Mouse (Mus musculus) Muller cell, postnatal 12 days (primary cell): ENCODE measurements around the gene Cybc1.

ENCODE experiments used
- DNase-seq: peaks from one replicate; pipeline ENCODE4 v3.0.0-alpha.2; 2015; ENCODE audit errors: inconsistent ontology term

The Cybc1 gene

DNA sequence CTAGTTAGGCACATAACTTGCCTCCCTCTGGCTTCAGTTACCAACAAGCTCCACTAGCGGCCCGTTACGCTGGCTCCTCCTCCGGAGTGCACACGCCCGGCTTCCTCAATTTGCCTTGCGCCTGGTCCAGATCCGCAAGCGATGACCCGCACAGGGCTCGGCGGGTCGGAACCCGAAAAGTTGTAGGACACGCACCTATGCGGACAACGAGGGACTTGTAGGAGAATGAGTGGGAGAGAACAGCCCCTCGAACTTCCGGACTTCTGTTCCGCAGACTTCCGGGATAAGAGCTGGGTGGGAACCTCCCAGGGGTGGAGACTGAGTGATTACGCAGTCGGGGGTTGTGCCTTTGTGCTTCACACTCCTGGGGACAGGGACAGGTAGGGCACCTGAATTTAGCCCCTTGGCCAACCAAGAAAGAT lies at the start of gene Cybc1:
Cybc1 (minus strand) TSS at position 305 of the 422 bp plus-strand sequence.
- peak; percentile 81 for DNase-seq

DNA sequence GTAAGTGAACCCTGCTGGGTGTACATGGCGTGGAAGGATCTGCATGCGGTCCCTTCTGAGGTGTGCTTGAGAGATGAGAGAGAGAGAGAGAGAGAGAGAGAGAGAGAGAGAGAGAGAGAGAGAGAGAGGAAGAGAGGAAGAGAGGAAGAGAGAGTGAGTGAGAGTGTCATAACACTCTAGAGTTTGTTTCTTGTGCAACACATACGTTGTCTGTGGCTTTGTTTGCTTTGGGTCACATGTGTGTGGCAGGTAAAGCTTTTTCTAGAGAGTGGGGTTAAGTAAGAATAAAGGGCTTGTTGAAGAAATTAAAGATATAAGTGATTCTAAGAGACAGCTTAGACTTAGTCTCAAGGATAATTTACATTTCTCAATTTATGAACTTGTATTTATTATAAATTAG lies 48.9 kb upstream of the Cybc1 start:
- no peak for DNase-seq

DNA sequence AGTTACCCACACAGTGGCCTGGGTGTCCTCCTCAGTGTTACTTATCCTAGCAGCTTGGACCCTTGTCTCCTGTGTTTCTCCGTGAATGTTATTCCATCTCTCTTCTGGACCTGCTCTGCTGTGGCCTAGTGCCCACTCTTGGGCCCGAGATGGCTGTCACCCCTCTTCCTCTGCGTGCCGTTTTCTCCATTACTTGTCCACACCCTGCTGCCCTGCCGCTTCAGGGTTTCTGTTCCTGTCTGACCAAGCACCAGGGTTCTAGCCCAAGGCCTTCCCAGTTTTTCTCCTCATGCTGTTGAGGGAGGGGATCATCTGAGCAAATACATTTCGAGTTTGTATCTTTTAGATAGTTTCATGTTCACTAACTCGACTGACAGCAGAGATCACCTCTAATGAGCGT lies 48.4 kb upstream of the Cybc1 start:
- DNase-seq, result no peak

DNA sequence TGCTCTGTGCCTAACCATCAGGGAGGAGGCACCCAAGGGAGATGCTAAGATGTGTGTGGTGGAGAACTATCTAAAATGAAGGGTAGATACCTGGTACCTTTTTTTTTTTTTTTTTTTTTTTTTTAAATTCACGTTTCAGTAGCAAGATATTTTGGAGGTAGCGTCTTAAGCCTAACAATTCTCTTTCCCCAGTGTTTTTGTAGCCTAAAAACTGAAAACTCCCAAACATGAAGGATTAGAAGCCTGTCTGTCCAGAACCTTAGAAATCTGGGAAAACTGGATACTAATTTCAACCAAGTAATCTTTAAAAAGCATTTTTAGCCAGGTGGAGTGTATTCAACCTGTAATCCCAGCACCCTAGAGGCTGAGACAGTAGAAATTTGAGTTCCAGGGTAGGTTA lies 32.0 kb upstream of the Cybc1 start:
- DNase-seq, result no peak

DNA sequence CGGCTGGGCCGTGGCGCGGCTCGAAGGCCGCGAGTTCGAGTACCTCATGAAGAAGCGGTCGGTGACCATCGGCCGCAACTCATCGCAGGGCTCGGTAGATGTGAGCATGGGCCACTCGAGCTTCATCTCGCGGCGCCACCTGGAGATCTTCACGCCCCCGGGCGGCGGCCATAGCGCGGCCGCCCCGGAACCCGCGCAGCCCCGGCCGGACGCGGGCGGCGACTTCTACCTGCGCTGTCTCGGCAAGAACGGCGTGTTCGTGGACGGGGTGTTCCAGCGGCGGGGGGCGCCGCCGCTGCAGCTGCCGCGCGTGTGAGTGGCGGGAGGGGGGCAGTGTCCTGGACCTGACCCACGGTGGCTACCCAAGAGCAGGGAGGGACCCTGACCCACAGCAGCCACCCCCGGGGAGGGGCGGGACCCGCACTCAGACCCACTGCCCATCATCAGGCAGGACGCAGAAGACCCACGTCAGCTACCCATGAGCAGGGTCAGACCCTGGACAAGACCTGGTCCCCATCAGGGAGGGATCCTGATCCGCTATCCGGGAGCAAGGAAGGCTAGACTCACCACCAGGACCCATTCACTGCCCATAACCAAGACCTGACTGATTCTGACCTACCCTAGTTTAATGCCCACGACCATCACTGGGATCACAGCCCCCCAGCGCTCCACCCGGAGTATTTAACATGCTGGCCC lies 31.2 kb upstream of the Cybc1 start:
- DNase-seq, result peak; percentile 37

DNA sequence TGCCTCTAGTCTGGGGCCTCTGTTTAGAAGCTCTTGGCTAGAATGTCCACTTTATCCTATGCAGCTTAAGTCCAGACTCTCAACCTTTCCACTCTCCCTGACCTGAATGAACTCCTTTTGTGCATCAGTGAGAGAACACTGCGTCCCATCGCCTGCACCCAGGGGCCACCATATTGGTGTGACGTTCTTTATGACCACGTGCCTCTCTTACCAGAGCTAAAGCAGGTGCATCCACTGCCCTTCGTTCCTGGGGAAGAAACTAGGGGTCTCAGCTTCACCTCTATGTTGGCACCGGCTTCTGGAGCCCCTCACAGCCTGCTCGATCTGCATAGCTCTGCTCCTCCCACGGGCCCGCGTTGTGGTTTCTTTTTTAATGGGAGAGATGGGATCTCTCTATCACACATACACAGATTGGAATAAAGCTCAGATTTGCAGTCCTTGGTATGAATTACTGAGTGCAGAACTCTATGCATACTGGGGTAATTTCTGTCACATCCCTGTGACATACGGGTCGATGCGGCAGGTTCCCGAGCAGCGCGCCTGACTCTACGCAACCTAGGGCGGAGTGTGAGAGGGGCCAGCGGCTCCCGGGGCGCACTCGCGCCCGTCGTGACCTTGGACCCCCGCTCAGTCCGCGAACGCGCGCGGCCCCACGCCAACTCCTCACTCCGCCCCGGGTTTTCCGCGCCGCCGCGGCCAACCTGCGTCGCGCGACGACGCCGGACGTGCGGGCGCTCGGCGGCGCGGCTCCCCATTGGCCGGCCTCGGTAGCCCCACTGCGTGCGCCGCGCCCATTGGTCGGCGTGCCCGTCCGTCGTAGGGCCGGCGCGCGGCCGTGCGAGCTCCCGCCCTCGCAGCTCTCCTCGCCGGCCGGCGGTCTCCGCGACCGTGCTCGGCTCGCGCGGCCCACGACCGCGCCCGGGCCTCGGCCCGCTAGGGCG lies 30.3 kb upstream of the Cybc1 start, which contains the start of gene Foxk2:
Foxk2 (plus strand) TSS at position 831 of the 941 bp plus-strand sequence.
- peak; percentile 95 for DNase-seq

DNA sequence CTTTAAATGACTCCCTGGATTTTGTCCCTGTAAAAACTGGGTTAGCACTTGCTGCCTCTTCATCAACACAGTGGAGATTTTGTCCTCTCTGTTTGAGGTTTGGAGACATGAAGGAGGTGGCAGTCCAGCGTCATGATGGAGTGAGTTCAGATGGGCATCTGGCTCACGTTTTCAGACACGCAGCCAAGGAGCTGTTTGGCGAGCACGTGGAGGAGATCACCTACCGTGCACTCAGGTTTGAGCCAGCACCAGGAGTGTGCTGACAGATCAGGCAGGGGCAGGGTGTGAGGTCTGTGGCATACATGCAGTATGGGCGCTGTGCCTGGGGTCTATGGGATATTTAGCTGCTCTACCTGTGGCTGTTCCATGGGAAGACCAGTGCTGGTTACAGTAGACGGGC lies 21.1 kb upstream of the Cybc1 start:
- DNase-seq, result no peak

DNA sequence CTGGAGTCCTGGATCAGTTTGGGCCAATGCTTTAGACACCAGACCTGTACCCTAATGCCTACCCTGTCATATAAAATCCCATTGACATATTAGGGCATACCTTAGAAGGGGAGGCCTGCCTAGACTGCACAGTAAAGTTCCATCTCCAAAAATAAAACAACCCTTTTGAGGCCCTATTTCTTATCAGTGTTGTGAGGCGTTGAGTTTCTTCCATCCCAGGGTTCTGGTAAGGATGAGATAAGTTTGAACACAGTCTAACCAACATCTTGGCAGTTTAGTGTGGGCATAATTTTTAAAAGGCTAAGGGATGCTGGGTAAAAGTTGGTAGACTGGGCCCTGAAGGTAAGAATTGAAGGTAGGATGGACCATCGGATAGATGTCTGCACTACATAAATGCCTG lies 10.5 kb upstream of the Cybc1 start:
- DNase-seq, result no peak

DNA sequence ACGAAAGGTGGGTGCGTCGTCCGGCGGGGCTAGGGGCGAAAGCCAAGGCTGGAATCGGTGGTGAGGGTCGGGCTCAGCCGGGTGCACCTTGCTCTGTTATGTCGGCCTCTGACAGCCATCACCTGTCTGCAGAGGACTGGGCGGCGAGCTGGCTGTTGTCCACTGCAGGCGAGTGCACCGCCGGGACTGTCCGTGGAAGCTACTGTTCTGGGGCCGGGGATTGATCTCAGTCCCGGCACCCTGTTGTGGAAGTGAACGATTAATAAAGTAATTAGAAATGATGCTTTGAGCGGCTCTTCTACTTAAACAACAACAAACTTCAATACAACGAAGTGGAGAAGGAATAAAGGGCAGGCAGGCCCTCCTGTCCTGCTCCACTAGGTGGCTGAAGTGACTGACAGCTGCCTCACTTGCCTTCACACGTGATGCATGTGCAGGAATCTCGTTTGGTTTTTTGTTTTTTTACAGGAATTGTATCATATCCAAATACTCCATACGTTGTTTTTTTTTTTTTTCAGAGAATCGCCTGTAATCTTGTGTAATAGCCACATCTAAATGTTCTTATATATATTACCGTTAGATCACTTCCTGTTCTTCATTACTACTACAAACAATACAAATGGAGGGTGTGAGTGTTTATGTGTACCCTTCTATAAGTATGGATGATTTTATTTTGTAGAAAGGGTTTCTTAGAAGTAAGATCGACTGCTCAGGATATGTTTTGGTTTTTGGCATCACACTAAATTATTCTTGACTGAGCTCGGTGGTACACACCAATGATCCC lies 8.4 kb upstream of the Cybc1 start:
- no peak for DNase-seq

DNA sequence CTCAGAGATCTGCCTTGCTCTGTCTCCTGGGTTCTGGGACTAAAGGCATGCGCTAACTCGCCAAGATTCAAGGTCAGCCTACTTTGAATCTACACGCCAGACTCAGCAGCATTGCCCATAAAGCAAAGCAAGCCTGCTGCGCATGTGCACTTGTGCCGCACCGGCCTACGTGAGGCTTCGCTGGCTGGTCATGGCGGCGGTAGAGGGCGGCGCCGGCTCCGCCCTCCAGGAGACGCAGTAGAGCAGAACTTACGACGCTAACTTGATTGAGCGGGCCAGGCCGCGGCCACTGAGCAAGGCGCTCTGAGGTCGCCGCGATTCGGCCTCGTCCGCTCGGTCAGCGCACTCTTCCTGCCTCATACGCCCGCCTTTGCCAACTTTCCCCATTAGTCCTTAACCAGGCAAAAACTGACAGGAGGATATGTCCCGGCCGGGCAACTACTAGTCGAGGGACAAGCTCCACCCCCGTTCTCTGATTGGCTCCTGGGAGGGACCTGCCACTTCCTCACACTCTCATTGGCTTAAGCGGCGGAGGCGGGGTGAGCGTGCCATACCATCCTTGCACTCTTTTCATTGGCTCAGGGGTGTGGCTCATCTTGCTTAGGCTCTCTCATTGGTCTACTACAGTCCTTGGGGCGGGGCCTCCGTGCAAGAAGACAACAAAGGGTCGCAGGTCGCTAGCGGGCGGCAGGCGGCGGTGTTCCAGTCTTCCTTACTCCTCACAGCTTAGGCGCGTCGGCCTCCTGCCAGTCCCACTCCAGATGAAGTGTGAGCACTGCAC lies 7.6 kb upstream of the Cybc1 start, which contains the start of gene Narf:
Narf (plus strand) TSS at position 690 of the 781 bp plus-strand sequence.
- DNase-seq, result peak; percentile 100

DNA sequence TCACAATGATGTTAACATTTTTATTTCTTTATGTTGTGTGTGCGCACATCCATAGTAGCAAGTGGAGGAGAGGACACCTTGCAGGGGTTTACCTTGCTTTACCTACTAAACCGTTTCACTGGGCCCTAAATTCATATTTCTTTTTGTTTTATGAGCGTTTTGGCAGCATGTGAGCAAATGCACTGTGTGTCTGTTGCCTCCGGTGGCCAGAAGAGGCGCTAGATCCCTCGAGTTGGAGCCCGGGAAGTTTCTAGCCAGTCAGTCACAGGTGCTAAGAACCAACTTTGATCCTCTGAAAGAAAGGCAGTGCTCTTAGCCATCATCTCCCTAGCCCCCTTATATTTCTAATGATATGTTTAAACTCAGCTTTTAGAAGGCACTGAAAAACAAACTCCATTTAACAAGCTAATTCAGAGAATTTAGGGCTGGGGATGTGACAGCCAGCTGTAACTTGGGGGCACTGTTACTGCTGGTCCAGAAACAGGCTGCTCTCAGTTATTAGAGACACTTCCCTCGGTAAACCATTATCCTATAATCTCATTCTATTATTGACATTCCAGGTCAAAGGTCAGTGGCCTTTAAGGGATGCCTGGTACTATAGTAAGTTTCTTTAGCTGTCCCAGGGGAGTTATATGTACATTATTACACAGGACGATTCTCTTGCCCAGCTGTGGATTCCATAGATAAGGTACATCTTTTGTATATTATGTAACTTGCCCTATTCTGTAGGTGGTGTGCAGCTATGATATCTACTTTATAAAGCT lies 6.5 kb upstream of the Cybc1 start:
- DNase-seq, result no peak

DNA sequence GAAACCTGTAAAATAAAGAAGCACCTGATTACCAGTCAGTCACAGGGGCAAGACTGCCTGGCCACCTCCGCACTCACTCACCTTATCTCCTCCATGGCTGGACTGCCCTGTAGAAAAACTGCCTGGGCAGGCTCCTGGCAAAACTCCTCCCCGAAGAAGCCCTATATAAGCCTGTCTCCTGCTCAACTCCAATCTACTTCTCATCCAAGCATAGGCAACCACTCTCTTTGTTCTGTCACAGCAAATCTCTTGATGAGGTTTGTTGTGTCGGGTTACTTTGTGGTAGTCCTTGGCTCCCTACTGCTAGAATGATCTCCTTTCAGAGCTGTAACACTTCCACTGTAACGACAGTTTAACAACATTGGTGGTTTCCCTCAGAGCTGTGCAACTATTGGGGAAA lies 3.6 kb upstream of the Cybc1 start:
- DNase-seq, result peak; percentile 6

DNA sequence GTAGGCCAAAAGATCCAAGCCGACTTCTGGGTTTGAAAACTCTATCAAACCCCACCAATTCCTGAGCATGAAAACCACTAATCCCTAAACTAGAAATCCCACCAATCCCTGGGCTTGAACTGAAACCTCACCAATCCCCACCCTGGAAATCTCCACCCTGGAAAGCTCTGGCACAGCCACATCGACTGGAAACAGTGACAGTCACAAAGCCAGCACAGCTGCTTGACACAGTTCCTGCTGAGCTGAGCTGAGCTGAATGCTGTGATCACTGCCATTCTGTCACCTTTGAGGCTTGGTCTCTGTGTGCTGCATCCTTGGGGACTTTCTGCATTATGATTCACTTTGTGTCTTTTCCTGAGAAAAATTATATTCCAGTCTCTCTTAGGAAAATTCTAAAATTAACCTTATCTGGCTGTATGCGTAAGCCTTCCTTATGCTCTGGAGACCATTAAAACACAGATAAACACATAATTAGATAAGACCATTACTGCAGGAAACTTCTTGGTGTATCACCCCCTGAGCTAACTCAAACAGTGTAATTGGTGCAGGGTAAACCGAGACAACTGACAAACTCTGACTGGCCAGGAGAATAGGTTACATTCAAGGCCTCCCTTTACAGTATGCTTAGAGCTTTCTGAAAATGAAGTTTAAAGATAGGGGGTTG lies 2.6 kb upstream of the Cybc1 start:
- no peak for DNase-seq

DNA sequence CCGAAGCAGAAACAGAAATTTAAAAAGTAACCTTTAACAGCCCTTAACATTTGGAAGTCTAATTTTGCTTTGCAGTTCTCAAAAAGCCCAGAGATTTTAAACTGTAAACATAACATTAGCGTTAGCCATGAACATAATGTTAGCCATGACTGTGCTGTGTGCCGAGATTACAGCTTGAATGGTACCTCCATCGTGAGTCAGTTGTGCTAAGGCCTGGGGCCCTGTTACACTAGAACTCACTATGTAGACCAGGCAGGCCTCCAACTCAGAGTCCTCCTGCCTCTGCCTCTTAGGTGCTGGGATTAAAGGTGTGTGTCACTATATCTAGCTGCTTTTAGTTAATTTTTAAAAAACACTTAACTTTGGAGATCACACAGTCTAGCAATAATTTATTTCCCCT lies 2.1 kb upstream of the Cybc1 start:
- DNase-seq, result no peak

DNA sequence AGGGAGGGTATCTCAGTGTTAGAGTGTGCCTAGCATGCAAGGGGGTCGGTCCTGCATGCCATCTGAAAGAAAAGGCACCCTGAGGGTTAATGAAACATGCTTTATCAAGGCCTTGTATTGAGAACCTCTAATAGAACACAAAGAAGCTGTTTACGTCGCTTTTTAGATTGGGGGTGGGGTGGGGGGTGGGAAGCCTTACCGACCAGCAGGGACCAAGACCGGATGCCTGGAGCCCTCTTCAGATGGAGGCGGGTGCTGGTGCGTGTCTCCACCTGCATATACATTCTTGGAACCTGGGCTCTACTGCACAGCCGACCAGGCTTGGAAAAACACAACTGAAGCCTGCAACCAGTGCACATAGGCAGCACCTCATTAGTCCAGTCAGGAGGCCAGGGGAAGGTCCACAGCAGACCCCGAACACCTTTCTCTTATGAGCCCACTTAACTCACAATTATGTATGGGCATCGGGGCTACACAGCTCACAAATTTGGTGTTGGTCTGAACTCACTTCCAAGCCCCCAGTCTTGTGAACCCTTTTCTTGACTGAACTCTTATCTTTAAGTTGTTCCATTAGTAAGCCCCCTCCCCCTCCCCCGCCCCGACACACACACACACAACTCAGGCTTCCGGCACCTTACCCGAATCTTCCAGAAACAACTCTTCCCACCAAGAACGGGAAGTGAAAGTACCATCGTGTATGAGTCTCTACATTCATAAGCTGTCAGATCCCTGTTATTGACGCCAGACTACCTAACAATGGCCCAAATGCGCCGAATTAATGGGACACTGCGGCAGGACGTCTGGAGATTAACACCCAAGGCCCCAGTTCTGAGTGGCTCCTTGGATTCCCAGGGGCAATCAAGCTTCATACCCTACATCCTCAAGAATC lies 749 bp downstream of the Cybc1 start:
- no peak for DNase-seq

DNA sequence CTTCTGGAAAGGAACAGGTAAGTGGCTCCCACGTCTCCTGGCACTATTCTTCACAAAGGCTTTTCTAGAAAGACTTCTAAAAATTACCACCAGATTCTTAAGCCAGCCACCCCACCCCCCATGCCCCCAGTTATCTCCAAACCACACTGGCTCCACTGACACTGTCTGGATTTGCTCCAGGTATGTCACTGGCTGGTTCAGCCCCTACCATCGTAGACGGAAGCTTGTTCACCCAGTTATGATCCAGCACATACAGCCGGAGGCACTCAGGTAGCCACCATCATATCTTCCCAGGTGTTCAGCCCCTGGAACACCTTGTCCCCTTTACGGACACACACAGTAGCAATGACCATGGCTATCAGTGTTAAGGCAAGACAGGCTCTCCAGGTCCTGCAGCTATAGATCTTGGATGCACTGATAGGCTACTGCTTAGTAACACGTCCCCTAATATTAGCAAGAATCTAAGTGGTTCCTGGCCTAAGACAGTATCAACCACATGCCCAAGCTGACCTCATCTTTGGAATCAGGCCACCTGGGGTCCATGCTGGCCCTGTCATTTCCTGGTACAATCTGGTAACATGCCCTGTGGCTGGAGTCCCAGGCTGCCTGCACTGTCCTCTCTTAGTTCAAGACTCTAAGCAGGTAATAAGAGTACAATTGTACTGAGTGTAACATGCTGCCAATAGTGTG lies 7.7 kb downstream of the Cybc1 start:
- no peak for DNase-seq

DNA sequence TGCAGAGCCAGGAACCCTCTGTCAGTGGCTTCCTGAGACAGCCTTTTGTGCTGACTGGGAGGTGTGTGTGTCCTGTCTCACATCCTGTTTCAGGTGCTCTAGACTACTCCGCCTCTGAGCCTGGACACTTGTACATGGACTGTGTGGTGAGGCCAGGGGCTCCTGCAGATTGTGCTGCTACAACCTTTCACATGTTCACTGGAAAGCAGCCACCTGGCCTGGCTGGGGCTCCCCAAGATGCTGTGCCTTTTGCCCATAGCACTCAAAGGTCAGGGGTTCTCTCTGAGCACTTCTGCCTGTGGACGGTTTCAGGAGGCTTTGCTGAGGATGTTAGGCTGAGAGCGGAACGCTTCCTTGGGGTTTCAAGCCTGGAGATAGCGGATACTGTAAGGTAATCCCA lies 8.4 kb downstream of the Cybc1 start:
- no peak for DNase-seq

DNA sequence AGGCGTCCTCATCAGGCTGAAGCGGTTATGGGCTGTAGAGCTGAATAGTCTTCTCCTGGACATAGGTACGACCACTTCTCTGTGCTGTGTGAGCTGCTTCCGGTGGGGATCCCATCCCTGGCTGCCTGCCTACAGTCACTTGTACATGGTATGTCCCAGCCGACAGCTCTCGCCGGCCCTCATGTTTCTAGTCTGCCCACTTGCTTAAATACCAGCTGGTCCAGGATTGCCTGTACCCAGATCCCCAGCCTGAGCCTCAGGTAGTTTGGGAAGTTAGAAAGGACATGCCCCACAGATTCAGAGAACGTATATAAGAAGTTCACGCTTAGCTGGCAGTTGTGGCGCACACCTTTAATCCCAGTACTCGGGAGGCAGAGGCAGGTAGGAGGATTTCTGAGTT lies 9.3 kb downstream of the Cybc1 start:
- DNase-seq, result no peak
